Comparison of ENCODE assay signal across 8 mouse cellular contexts in the genomic region with DNA sequence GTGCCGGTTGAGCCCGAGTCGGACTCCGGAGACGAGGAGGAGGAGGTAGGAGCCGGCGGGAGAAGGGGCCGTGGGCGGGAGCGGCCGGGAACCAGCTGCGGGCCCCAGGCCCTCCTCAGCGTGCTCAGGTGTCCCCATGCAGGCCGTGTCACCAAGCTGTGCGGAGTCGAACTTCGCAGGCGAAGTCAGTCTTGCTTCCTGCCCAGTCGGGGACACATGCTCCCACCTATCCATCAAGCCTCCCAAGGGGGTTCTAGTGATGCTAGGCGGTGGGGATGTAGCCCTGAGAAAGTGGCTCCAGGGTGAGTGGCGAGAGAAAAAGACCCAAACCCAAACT. TPM values are rescaled to one million over a fixed set of nuclear protein-coding genes. Genes with fewer than 3 reads are reported as not detected.
A peak's percentile ranks its signal among the peaks of the same experiment; 100 is the strongest.
DNase-seq lines count a peak whose midpoint lies in the region; ATAC-seq and TF ChIP-seq lines count a peak whose summit lies in the region.

No protein-coding gene starts in this region.

- H3K9ac ChIP-seq in heart, embryonic 14.5 days (ENCODE audit: low read length), result peak overlapping the region; percentile 92
- peak overlapping the region; percentile 97 for H3K9ac ChIP-seq in ES-E14 (ENCODE audit: insufficient read depth, low read depth, low read length, poor library complexity, severe bottlenecking)
- peak overlapping the region; percentile 79 for H3K9ac ChIP-seq in forebrain, postnatal 0 days

- no peaks in the 10 kb centered on the region for H3K9me3 ChIP-seq in heart, embryonic 14.5 days (ENCODE audit: control insufficient read depth, low read length)
- no peaks in the 10 kb centered on the region for H3K9me3 ChIP-seq in ES-E14 (ENCODE audit: control insufficient read depth, insufficient read depth, low read depth, low read length)
- no peaks in the 10 kb centered on the region for H3K9me3 ChIP-seq in forebrain, postnatal 0 days (ENCODE audit: low read length)
- no peaks in the 10 kb centered on the region for H3K9me3 ChIP-seq in midbrain, embryonic 10.5 days (replicated peaks)

- H3K27me3 ChIP-seq in heart, embryonic 14.5 days (ENCODE audit: control insufficient read depth, insufficient read depth, low read length), result no peaks in the 10 kb centered on the region
- no peaks in the 10 kb centered on the region for H3K27me3 ChIP-seq in forebrain, postnatal 0 days (ENCODE audit: insufficient read depth, low read length)
- H3K27me3 ChIP-seq in midbrain, embryonic 10.5 days (ENCODE audit: low read depth, poor library complexity, severe bottlenecking), result no peaks in the 10 kb centered on the region

- H3K4me2 ChIP-seq in heart, embryonic 14.5 days (ENCODE audit: low read length), result peak overlapping the region; percentile 96
- H3K4me2 ChIP-seq in forebrain, postnatal 0 days (ENCODE audit: low read depth), result peak overlapping the region; percentile 85

- in situ Hi-C loops in ES-E14 (cut with MboI; ENCODE audit: low sequenced_read_pairs in 2 of 2, unreplicated experiment in 2 of 2), result no loop called here

- TF ChIP-seq CTCF in forebrain, postnatal 0 days (IDR thresholded peaks at IDR 0.05; ENCODE audit: low read depth), result no peak

- peak; percentile 61 for ATAC-seq in heart, embryonic 14.5 days (ENCODE audit: insufficient number of reproducible peaks, insufficient read depth, low FRiP score, low read depth)
- peak; percentile 68 for ATAC-seq in forebrain, postnatal 0 days

- H3K4me3 ChIP-seq in heart, embryonic 14.5 days (ENCODE audit: control insufficient read depth in 1 of 2, insufficient read depth in 1 of 2, low read depth in 1 of 2, low read length in 2 of 2), result peak overlapping the region; percentile 76 to 89
- peak overlapping the region; percentile 91 to 94 for H3K4me3 ChIP-seq in ES-E14 (ENCODE audit: insufficient read depth in 1 of 2, low read depth in 1 of 2, low read length in 2 of 2, poor library complexity in 1 of 2, severe bottlenecking in 1 of 2)
- peak overlapping the region; percentile 89 for H3K4me3 ChIP-seq in forebrain, postnatal 0 days (ENCODE audit: low read depth, low read length)
- H3K4me3 ChIP-seq in midbrain, embryonic 10.5 days, result peak overlapping the region; percentile 87

- intact Hi-C loops in heart, postnatal 25 days (cut with DNase I), result no loop called here

- DNase-seq in heart, postnatal 25 days (ENCODE audit: low spot score), result no peak
- no peak for DNase-seq in ES-E14 (ENCODE audit: low read depth, low spot score)
- DNase-seq in forebrain, postnatal 0 days, result no peak
- DNase-seq in midbrain, embryonic 10.5 days (ENCODE audit: low spot score), result no peak
- no peak for DNase-seq in urinary bladder, adult 18-20 months (ENCODE audit: low spot score in 2 of 2)
- no peak for DNase-seq in adrenal gland, postnatal 14 days
- no peak for DNase-seq in left cerebral cortex, adult 8-10 months (ENCODE audit: low spot score in 2 of 2)

- 0% methylated on average over 19 of the region's 21 CpGs for WGBS in heart, embryonic 14.5 days
- under 1% methylated on average over 21 of the region's 21 CpGs for WGBS in forebrain, postnatal 0 days
- under 1% methylated on average over 21 of the region's 21 CpGs for WGBS in midbrain, embryonic 10.5 days

- H3K36me3 ChIP-seq in heart, embryonic 14.5 days (ENCODE audit: control insufficient read depth, insufficient read depth, low read length), result peaks cover 26% of the 10 kb centered on the region
- H3K36me3 ChIP-seq in ES-E14 (ENCODE audit: control insufficient read depth, insufficient read depth, low read length, poor library complexity, severe bottlenecking), result peaks cover 22% of the 10 kb centered on the region
- peaks cover 22% of the 10 kb centered on the region for H3K36me3 ChIP-seq in forebrain, postnatal 0 days (ENCODE audit: insufficient read depth)
- H3K36me3 ChIP-seq in midbrain, embryonic 10.5 days, result peaks cover 35% of the 10 kb centered on the region

- peaks cover 8 to 11% of the 10 kb centered on the region in 2 experiments; a peak in 3 of 4 replicates for H3K4me1 ChIP-seq in heart, embryonic 14.5 days (ENCODE audit: control insufficient read depth in 2 of 2, insufficient read depth in 2 of 2, low read length in 2 of 2)
- H3K4me1 ChIP-seq in ES-E14 (ENCODE audit: control insufficient read depth in 2 of 2, insufficient read depth in 2 of 2, low read length in 2 of 2, poor library complexity in 1 of 2), result peaks cover 3 to 6% of the 10 kb centered on the region in 2 experiments; a peak in 3 of 4 replicates
- H3K4me1 ChIP-seq in forebrain, postnatal 0 days (ENCODE audit: insufficient read depth), result 0 out of 2 replicates have a peak, but pooled peaks cover 10% of the 10 kb centered on the region
- peaks cover 24% of the 10 kb centered on the region for H3K4me1 ChIP-seq in midbrain, embryonic 10.5 days

- peak overlapping the region in 1 of 2 experiments; percentile 77; a peak in 2 of 4 replicates for H3K27ac ChIP-seq in heart, embryonic 14.5 days (replicated peaks in 1 of 2; ENCODE audit: control insufficient read depth in 1 of 2, insufficient read depth in 1 of 2, low read depth in 2 of 2, low read length in 2 of 2)
- H3K27ac ChIP-seq in ES-E14 (ENCODE audit: insufficient read depth, low read depth, low read length, poor library complexity, severe bottlenecking), result peak overlapping the region; percentile 64
- H3K27ac ChIP-seq in forebrain, postnatal 0 days (ENCODE audit: low read depth, low read length), result peak overlapping the region; percentile 67
- H3K27ac ChIP-seq in midbrain, embryonic 10.5 days (replicated peaks), result peak overlapping the region; percentile 84

TF ChIP-seq in ES-E14, 5 proteins besides CTCF, POLR2A, EP300 and RAD21:
- no peak for TF ChIP-seq ZNF384 (IDR thresholded peaks at IDR 0.05; ENCODE audit: low read depth, low read length)
- TF ChIP-seq CHD2 (IDR thresholded peaks at IDR 0.05; ENCODE audit: low read depth, low read length), result no peak
- TF ChIP-seq ZC3H11A (IDR thresholded peaks at IDR 0.05; ENCODE audit: borderline replicate concordance, low read depth, low read length), result no peak
- no peak for TF ChIP-seq MAFK (IDR thresholded peaks at IDR 0.05; ENCODE audit: insufficient read depth, low read depth, low read length)
- TF ChIP-seq HCFC1 (IDR thresholded peaks at IDR 0.05; ENCODE audit: borderline replicate concordance, insufficient read depth, low read length), result no peak
TF ChIP-seq in ES-E14: peak in this region for 0.

RNA-seq across cellular contexts. Expression of a gene that starts 0.4 kb away (rescaled TPM):
- polyA plus RNA-seq in heart, embryonic 14.5 days (2014; fragmentation: Nextera tagmentation; extraction: Ambion mirVana), result 22.2 and 23.0 TPM in 2 replicates
- 10 to 100 TPM; 10.0 to 11.3 TPM for total RNA-seq in heart, postnatal 25 days (2021)
- 128 and 132 TPM in 2 replicates for total RNA-seq in ES-E14 (2012; rRNA removed)
- 37.9 and 42.5 TPM in 2 replicates for total RNA-seq in forebrain, postnatal 0 days (2014; rRNA removed)
- 28.4 and 36.9 TPM in 2 replicates for polyA plus RNA-seq in forebrain, postnatal 0 days (2015; fragmentation: Nextera tagmentation; extraction: Ambion mirVana)
- polyA plus RNA-seq in midbrain, embryonic 10.5 days (2016; fragmentation: Nextera tagmentation; extraction: Ambion mirVana), result 63.9 and 69.3 TPM in 2 replicates
- 34.6 and 43.0 TPM in 2 replicates for total RNA-seq in adrenal gland, postnatal 14 days (2021)
- total RNA-seq in left cerebral cortex, adult 8-10 months (2022), result 10 to 100 TPM; 30.7 to 32.7 (median 31.1) TPM

RNA-seq across cellular contexts. Expression of a gene that starts 19.3 kb away (rescaled TPM):
- 53.4 and 53.6 TPM in 2 replicates for polyA plus RNA-seq in heart, embryonic 14.5 days (2014; fragmentation: Nextera tagmentation; extraction: Ambion mirVana)
- total RNA-seq in heart, postnatal 25 days (2021), result 10 to 100 TPM; 41.7 to 45.4 TPM
- 17.1 and 24.1 TPM in 2 replicates for total RNA-seq in ES-E14 (2012; rRNA removed)
- 29.7 and 39.6 TPM in 2 replicates for total RNA-seq in forebrain, postnatal 0 days (2014; rRNA removed)
- 75.2 and 97.3 TPM in 2 replicates for polyA plus RNA-seq in forebrain, postnatal 0 days (2015; fragmentation: Nextera tagmentation; extraction: Ambion mirVana)
- polyA plus RNA-seq in midbrain, embryonic 10.5 days (2016; fragmentation: Nextera tagmentation; extraction: Ambion mirVana), result 88.6 and 104 TPM in 2 replicates
- 69.9 and 70.8 TPM in 2 replicates for total RNA-seq in adrenal gland, postnatal 14 days (2021)
- 10 to 100 TPM; 62.6 to 66.0 (median 63.3) TPM for total RNA-seq in left cerebral cortex, adult 8-10 months (2022)

RNA-seq across cellular contexts. Expression of a gene that starts 47.5 kb away (rescaled TPM):
- polyA plus RNA-seq in heart, embryonic 14.5 days (2014; fragmentation: Nextera tagmentation; extraction: Ambion mirVana), result 7.8 TPM in 2 replicates
- total RNA-seq in heart, postnatal 25 days (2021), result 10 to 100 TPM; 31.6 to 36.3 TPM
- 15.3 and 15.9 TPM in 2 replicates for total RNA-seq in ES-E14 (2012; rRNA removed)
- total RNA-seq in forebrain, postnatal 0 days (2014; rRNA removed), result 20.5 and 25.4 TPM in 2 replicates
- 2.2 and 4.4 TPM in 2 replicates for polyA plus RNA-seq in forebrain, postnatal 0 days (2015; fragmentation: Nextera tagmentation; extraction: Ambion mirVana)
- 5.5 and 7.0 TPM in 2 replicates for polyA plus RNA-seq in midbrain, embryonic 10.5 days (2016; fragmentation: Nextera tagmentation; extraction: Ambion mirVana)
- total RNA-seq in adrenal gland, postnatal 14 days (2021), result 37.7 and 43.5 TPM in 2 replicates
- 10 to 100 TPM; 77.1 to 92.1 (median 80.7) TPM for total RNA-seq in left cerebral cortex, adult 8-10 months (2022)
